Mouse (Mus musculus): ENCODE measurements around the gene Dmwd. TPM values are rescaled to one million over a fixed set of nuclear protein-coding genes. Genes with fewer than 3 reads are reported as not detected.

Gene Dmwd
- total RNA-seq, 2 experiments from 2014 or later, result 10.6 to 29.2 TPM

DNA sequence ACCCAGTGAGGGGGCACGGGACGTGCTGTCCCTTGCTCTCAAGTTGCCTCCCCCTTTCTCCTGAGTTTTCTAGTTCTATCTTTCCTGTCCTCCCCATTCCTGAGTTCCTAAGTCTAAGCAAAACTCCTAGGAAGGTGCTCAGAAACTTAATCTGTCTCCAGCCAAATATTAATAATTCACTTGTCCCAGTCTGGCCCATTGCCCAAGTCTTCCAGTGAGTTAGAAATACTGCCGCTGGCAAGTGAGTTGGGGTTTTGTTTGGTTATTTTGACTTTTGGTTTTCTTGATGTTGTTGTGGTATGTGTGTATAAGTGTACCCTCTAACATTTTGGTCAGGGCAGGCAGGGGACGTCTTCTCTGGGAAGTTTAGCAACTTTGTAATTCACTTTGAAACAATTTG, 45.7 kb downstream of the Dmwd start:
- ATAC-seq (replicated peaks; ENCODE audit: low FRiP score, low TSS enrichment, poor library complexity, severe bottlenecking), result no peak

DNA sequence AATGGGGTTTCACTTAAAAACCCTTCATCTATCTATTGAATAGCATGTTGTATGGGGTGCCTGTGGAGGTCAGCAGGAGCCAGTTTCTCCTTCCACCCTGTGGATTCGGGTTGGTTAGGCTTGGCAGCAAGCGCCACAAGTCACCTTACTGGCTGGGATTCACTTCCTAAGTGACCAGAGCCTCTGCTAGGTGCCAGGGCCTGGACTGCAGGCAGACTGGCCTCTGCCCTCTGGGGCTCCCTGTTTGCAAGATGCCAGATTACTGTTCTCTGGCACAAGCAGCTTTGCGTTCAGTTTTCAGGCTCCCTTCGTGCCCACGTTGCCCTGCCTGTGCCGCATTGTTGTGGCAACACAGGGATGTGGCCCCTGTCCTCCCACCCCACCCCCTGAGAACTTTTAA, 48.7 kb downstream of the Dmwd start:
- ATAC-seq (replicated peaks; ENCODE audit: low FRiP score, low TSS enrichment, poor library complexity, severe bottlenecking), result no peak

DNA sequence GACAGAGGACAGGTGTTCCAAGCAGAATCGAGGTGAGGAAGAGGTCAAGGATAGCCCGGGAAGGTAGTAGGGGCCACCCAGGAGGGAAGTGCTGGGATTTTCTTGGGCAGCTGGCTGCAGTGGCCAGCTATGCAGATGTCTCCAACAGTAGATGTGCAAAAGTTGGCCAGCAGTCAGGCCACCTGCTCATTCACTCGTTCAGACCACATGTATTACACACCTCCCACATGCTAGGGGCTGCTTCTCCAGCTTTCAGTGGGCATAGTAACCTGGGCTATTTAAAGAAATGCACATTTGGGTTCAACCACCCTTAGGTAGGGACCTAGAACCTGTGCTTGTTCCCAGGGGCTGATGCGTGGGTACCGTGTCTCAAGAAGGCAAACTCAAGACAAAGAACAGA, 51.7 kb downstream of the Dmwd start:
- no peak for ATAC-seq (replicated peaks; ENCODE audit: low FRiP score, low TSS enrichment, poor library complexity, severe bottlenecking)

DNA sequence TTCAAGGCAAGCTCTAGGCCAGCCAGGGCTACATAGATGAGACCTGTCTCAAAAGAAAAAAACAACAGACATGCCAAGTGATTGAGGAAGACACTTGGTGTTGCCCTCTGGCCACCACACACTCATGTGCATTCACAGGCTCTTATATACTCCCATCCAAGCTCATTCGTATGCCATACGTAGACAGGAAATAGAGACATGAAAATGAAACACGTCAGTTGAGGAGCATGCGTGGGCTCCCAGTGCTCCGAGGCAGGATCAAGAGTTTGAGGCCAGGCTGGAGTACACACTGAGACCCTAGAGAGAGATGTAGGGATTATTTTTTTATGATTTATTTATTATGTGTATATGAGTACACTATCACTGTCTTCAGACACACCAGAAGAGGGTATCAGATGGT, 53.4 kb downstream of the Dmwd start:
- ATAC-seq (replicated peaks; ENCODE audit: low FRiP score, low TSS enrichment, poor library complexity, severe bottlenecking), result no peak

DNA sequence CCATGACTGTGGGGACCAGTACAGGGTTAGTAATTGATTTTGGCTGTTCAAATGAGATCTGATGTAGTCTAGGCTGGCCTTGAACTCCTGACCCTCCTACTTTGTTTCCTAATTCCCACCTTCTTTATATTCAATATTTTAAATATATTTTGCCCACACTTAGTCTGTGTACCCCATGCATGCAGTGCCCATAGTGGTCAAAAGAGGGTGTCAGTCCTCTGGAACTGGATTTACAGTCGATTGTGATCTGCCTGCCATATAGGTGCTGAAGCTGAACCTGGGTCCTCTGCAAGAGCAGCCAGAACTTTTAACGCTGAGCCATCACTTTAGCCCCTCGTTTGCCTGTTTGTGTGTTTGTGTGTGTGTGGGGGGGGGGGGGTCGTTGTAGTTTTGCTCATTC, 54.6 kb downstream of the Dmwd start:
- 0 out of 2 replicates have a peak, but pooled peaks have one; percentile 36 for ATAC-seq (replicated peaks; ENCODE audit: low FRiP score, low TSS enrichment, poor library complexity, severe bottlenecking)

DNA sequence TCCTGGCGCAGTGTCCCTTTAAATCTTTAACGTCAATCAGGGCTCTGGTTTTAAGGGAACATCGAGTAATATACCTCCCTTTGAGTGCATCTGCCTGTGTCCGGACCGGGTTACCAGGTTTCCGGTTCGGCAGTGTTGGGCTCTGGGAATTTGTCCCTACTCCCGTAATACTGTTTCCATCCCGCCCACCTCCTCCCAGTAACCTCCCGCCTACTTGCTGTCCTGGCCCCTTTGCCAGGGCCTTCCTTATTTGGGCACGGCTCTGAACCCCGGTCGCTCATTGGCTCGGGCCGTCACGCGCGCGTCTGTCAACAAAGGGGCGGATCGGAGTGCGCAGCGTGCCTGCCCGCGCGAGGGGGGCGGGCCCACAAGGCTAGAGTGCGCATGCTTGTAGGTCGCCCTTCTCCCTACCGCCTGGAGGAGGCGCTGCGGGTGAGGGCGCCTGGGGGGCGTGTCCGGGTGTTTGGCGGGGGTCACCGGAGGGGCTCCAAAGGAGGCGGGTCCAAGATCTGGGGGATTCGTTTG, 55.4 kb downstream of the Dmwd start:
- peak; percentile 98 for ATAC-seq (replicated peaks; ENCODE audit: low FRiP score, low TSS enrichment, poor library complexity, severe bottlenecking)

Other genes with a start within 250 kb of the Dmwd start
- gene Mill2, start 236.3 kb upstream of the Dmwd start, total RNA-seq (2014; fragmentation: Nextera tagmentation), result 1.4 TPM in 1 of 2 replicates, not detected in the other
- gene Mill2, start 236.3 kb upstream of the Dmwd start, total RNA-seq (2017), result 2.0 TPM in 1 of 2 replicates, not detected in the other
- 1.9 and 43.9 TPM in 2 replicates for gene Pglyrp1, start 204.9 kb upstream of the Dmwd start, total RNA-seq (2014; fragmentation: Nextera tagmentation)
- gene Pglyrp1, start 204.9 kb upstream of the Dmwd start, total RNA-seq (2017), result 0.61 and 2.2 TPM in 2 replicates
- gene Ccdc61, start 165.8 kb upstream of the Dmwd start, total RNA-seq (2014; fragmentation: Nextera tagmentation), result 23.6 and 42.3 TPM in 2 replicates
- 6.8 and 13.3 TPM in 2 replicates for gene Ccdc61, start 165.8 kb upstream of the Dmwd start, total RNA-seq (2017)
- not detected in 2 replicates for gene Nova2, start 150.3 kb upstream of the Dmwd start, total RNA-seq (2014; fragmentation: Nextera tagmentation)
- gene Nova2, start 150.3 kb upstream of the Dmwd start, total RNA-seq (2017), result not detected in 2 replicates
- gene Nanos2, start 88.8 kb upstream of the Dmwd start, total RNA-seq (2014; fragmentation: Nextera tagmentation), result not detected in 2 replicates
- not detected in 2 replicates for gene Nanos2, start 88.8 kb upstream of the Dmwd start, total RNA-seq (2017)
- not detected in 2 replicates for gene Mypop, start 85.0 kb upstream of the Dmwd start, total RNA-seq (2014; fragmentation: Nextera tagmentation)
- 0.23 and 2.0 TPM in 2 replicates for gene Mypop, start 85.0 kb upstream of the Dmwd start, total RNA-seq (2017)
- 23.8 TPM in 2 replicates for gene Irf2bp1, start 72.2 kb upstream of the Dmwd start, total RNA-seq (2014; fragmentation: Nextera tagmentation)
- gene Irf2bp1, start 72.2 kb upstream of the Dmwd start, total RNA-seq (2017), result 12.3 and 12.7 TPM in 2 replicates
- gene Foxa3, start 52.7 kb upstream of the Dmwd start, total RNA-seq (2014; fragmentation: Nextera tagmentation), result not detected in 2 replicates
- not detected in 2 replicates for gene Foxa3, start 52.7 kb upstream of the Dmwd start, total RNA-seq (2017)
- gene Sympk, start 51.9 kb upstream of the Dmwd start, total RNA-seq (2014; fragmentation: Nextera tagmentation), result 73.9 and 91.0 TPM in 2 replicates
- gene Sympk, start 51.9 kb upstream of the Dmwd start, total RNA-seq (2017), result 35.3 and 52.2 TPM in 2 replicates
- not detected in 2 replicates for gene Rsph6a, start 21.5 kb upstream of the Dmwd start, total RNA-seq (2014; fragmentation: Nextera tagmentation)
- not detected in 2 replicates for gene Rsph6a, start 21.5 kb upstream of the Dmwd start, total RNA-seq (2017)
- 15.1 and 19.8 TPM in 2 replicates for gene Dmpk, start 7.6 kb downstream of the Dmwd start, total RNA-seq (2014; fragmentation: Nextera tagmentation)
- gene Dmpk, start 7.6 kb downstream of the Dmwd start, total RNA-seq (2017), result 3.9 and 7.5 TPM in 2 replicates
- 8.9 and 10.1 TPM in 2 replicates for gene Six5, start 18.4 kb downstream of the Dmwd start, total RNA-seq (2014; fragmentation: Nextera tagmentation)
- gene Six5, start 18.4 kb downstream of the Dmwd start, total RNA-seq (2017), result 2.1 and 2.2 TPM in 2 replicates
- 0.22 and 0.35 TPM in 2 replicates for gene Gm4969, start 42.1 kb downstream of the Dmwd start, total RNA-seq (2014; fragmentation: Nextera tagmentation)
- 0.65 TPM in 1 of 2 replicates, not detected in the other for gene Gm4969, start 42.1 kb downstream of the Dmwd start, total RNA-seq (2017)
- gene Fbxo46, start 43.6 kb downstream of the Dmwd start, total RNA-seq (2014; fragmentation: Nextera tagmentation), result 6.3 and 8.6 TPM in 2 replicates
- gene Fbxo46, start 43.6 kb downstream of the Dmwd start, total RNA-seq (2017), result 6.1 and 7.8 TPM in 2 replicates
- gene Qpctl, start 73.1 kb downstream of the Dmwd start, total RNA-seq (2014; fragmentation: Nextera tagmentation), result 2.4 and 5.1 TPM in 2 replicates
- 1.1 and 5.5 TPM in 2 replicates for gene Qpctl, start 73.1 kb downstream of the Dmwd start, total RNA-seq (2017)
- 146 and 165 TPM in 2 replicates for gene Snrpd2, start 73.5 kb downstream of the Dmwd start, total RNA-seq (2014; fragmentation: Nextera tagmentation)
- 80.7 and 93.4 TPM in 2 replicates for gene Snrpd2, start 73.5 kb downstream of the Dmwd start, total RNA-seq (2017)
- not detected in 2 replicates for gene Gipr, start 89.9 kb downstream of the Dmwd start, total RNA-seq (2014; fragmentation: Nextera tagmentation)
- 0.95 TPM in 1 of 2 replicates, not detected in the other for gene Gipr, start 89.9 kb downstream of the Dmwd start, total RNA-seq (2017)
- 4.8 and 11.4 TPM in 2 replicates for gene Eml2, start 100.2 kb downstream of the Dmwd start, total RNA-seq (2014; fragmentation: Nextera tagmentation)
- 4.8 and 6.6 TPM in 2 replicates for gene Eml2, start 100.2 kb downstream of the Dmwd start, total RNA-seq (2017)
- 0.64 TPM in 1 of 2 replicates, not detected in the other for gene Gpr4, start 136.3 kb downstream of the Dmwd start, total RNA-seq (2014; fragmentation: Nextera tagmentation)
- not detected in 2 replicates for gene Gpr4, start 136.3 kb downstream of the Dmwd start, total RNA-seq (2017)
- gene Opa3, start 152.1 kb downstream of the Dmwd start, total RNA-seq (2014; fragmentation: Nextera tagmentation), result 22.3 and 22.6 TPM in 2 replicates
- gene Opa3, start 152.1 kb downstream of the Dmwd start, total RNA-seq (2017), result 17.1 and 21.2 TPM in 2 replicates
- 19.3 and 34.8 TPM in 2 replicates for gene Vasp, start 195.6 kb downstream of the Dmwd start, total RNA-seq (2014; fragmentation: Nextera tagmentation)
- 27.9 and 53.7 TPM in 2 replicates for gene Vasp, start 195.6 kb downstream of the Dmwd start, total RNA-seq (2017)
- gene Ppm1n, start 203.8 kb downstream of the Dmwd start, total RNA-seq (2014; fragmentation: Nextera tagmentation), result not detected in 2 replicates
- gene Ppm1n, start 203.8 kb downstream of the Dmwd start, total RNA-seq (2017), result not detected in 2 replicates
- not detected in 2 replicates for gene Rtn2, start 206.4 kb downstream of the Dmwd start, total RNA-seq (2014; fragmentation: Nextera tagmentation)
- gene Rtn2, start 206.4 kb downstream of the Dmwd start, total RNA-seq (2017), result not detected in 2 replicates
- 4.2 and 4.8 TPM in 2 replicates for gene Fosb, start 233.8 kb downstream of the Dmwd start, total RNA-seq (2014; fragmentation: Nextera tagmentation)
- 52.4 and 77.0 TPM in 2 replicates for gene Fosb, start 233.8 kb downstream of the Dmwd start, total RNA-seq (2017)